In the genomic region with DNA sequence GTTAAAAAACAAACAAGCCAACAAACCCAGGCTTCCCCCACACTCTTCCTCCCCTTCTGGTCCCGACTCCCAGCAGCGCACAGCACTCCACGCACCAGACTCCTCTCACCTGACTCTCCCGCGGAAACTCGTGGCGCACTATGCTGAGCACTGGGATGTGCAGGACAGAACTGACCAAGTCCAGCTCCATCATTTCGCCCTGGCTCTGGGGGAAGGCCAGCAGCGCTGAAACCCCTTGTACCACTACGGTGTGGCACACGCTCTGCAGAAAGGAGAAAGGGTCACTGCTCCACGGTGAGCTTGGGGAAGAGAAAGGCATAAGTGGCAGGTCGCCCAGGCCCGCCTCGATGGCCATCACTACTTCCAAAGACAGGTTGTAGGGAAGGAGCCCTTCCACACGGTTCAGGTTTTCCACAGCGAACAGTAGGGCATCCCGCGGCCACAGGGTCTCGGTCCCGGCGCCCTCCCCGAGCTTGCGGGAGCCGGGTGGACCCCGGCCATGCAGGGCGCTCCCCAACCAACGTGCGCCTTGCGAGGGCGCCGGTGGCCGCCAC, we compare ENCODE assay signal across 8 mouse cellular contexts. TPM values are rescaled to one million over a fixed set of nuclear protein-coding genes. Genes with fewer than 3 reads are reported as not detected.
DNase-seq lines count a peak whose midpoint lies in the region; ATAC-seq lines count a peak whose summit lies in the region.

No protein-coding gene starts in this region.

- WGBS in kidney, embryonic 15.5 days = 2% methylated on average over 33 of the region's 33 CpGs
- WGBS in hindbrain, embryonic 15.5 days = 2% methylated on average over 33 of the region's 33 CpGs
- 3% methylated on average over 33 of the region's 33 CpGs for WGBS in midbrain, embryonic 16.5 days

- H3K9ac ChIP-seq in kidney, embryonic 15.5 days = no peak overlapping the region
- H3K9ac ChIP-seq in hindbrain, embryonic 15.5 days = peak overlapping the region; percentile 88
- peak overlapping the region; percentile 77 for H3K9ac ChIP-seq in midbrain, embryonic 16.5 days (ENCODE audit: low read depth, low read length)

- H3K4me3 ChIP-seq in kidney, embryonic 15.5 days (replicated peaks) = peak overlapping the region; percentile 54
- peak overlapping the region; percentile 78 for H3K4me3 ChIP-seq in hindbrain, embryonic 15.5 days
- peak overlapping the region; percentile 81 for H3K4me3 ChIP-seq in midbrain, embryonic 16.5 days (ENCODE audit: low read depth, low read length)

- H3K4me1 ChIP-seq in kidney, embryonic 15.5 days = peaks cover 16% of the 10 kb centered on the region
- H3K4me1 ChIP-seq in hindbrain, embryonic 15.5 days (replicated peaks) = peaks cover 16% of the 10 kb centered on the region
- H3K4me1 ChIP-seq in midbrain, embryonic 16.5 days (ENCODE audit: control insufficient read depth, insufficient read depth, low read length) = peaks cover 6% of the 10 kb centered on the region

- no peaks in the 10 kb centered on the region for H3K9me3 ChIP-seq in kidney, embryonic 15.5 days (replicated peaks)
- no peaks in the 10 kb centered on the region for H3K9me3 ChIP-seq in hindbrain, embryonic 15.5 days
- H3K9me3 ChIP-seq in midbrain, embryonic 16.5 days (replicated peaks; ENCODE audit: control insufficient read depth, low read length, poor library complexity, severe bottlenecking) = no peaks in the 10 kb centered on the region

- no peak overlapping the region for H3K27ac ChIP-seq in kidney, embryonic 15.5 days
- H3K27ac ChIP-seq in hindbrain, embryonic 15.5 days (replicated peaks) = peak overlapping the region; percentile 80
- peak overlapping the region; percentile 77; the same call in 1 of the 2 replicates for H3K27ac ChIP-seq in midbrain, embryonic 16.5 days (ENCODE audit: low read length)

- no peak for DNase-seq in kidney, adult 11 months
- DNase-seq in embryo, embryonic 9.5 days (ENCODE audit: extremely low spot score) = peak; percentile 21
- DNase-seq in adrenal gland, postnatal 25 days = no peak

- H3K4me2 ChIP-seq in kidney, embryonic 15.5 days = peak overlapping the region; percentile 95
- H3K4me2 ChIP-seq in hindbrain, embryonic 15.5 days = peak overlapping the region; percentile 98
- peak overlapping the region; percentile 70 for H3K4me2 ChIP-seq in midbrain, embryonic 16.5 days (ENCODE audit: low read length)

- H3K27me3 ChIP-seq in kidney, embryonic 15.5 days = peaks cover 58% of the 10 kb centered on the region
- 0 out of 2 replicates have a peak, but pooled peaks cover 2% of the 10 kb centered on the region for H3K27me3 ChIP-seq in hindbrain, embryonic 15.5 days
- peaks cover 3% of the 10 kb centered on the region for H3K27me3 ChIP-seq in midbrain, embryonic 16.5 days (ENCODE audit: control insufficient read depth, insufficient read depth, low read depth, low read length)

- peak; percentile 52; the same call in 1 of the 2 replicates for ATAC-seq in kidney, embryonic 15.5 days (replicated peaks; ENCODE audit: low FRiP score)
- ATAC-seq in hindbrain, embryonic 15.5 days (ENCODE audit: low FRiP score, low read depth) = peak; percentile 36
- ATAC-seq in midbrain, embryonic 16.5 days = peak; percentile 55
- ATAC-seq in erythroblast, adult 5-6 weeks (replicated peaks; ENCODE audit: low FRiP score, poor library complexity, severe bottlenecking) = no peak
- no peak for ATAC-seq in monocyte, adult 5-6 weeks (replicated peaks; ENCODE audit: insufficient number of reproducible peaks, low FRiP score, low TSS enrichment, poor library complexity, severe bottlenecking)

- no peaks in the 10 kb centered on the region for H3K36me3 ChIP-seq in kidney, embryonic 15.5 days
- no peaks in the 10 kb centered on the region for H3K36me3 ChIP-seq in hindbrain, embryonic 15.5 days
- H3K36me3 ChIP-seq in midbrain, embryonic 16.5 days (ENCODE audit: control insufficient read depth, insufficient read depth, low read length) = no peaks in the 10 kb centered on the region

RNA-seq across cellular contexts. Expression of gene Grin3a, which starts 1.2 kb away (rescaled TPM):
- polyA plus RNA-seq in kidney, embryonic 15.5 days (2015; fragmentation: Nextera tagmentation; extraction: Ambion mirVana) = 0.78 and 0.84 TPM in 2 replicates
- polyA plus RNA-seq in hindbrain, embryonic 15.5 days (2015; fragmentation: Nextera tagmentation; extraction: Ambion mirVana) = 27.3 and 28.6 TPM in 2 replicates
- polyA plus RNA-seq in midbrain, embryonic 16.5 days (2015; fragmentation: Nextera tagmentation; extraction: Ambion mirVana) = 25.4 and 30.0 TPM in 2 replicates
- not detected in 2 replicates for total RNA-seq in erythroblast, adult 5-6 weeks (2015; ENCODE audit: low replicate concordance)
- not detected in 2 replicates for total RNA-seq in erythroblast, adult 5-6 weeks (2017; ENCODE audit: low replicate concordance)
- total RNA-seq in adrenal gland, postnatal 25 days (2021) = 0.19 and 0.36 TPM in 2 replicates
- 0.10 TPM in 1 of 3 replicates, not detected in the others for total RNA-seq in monocyte, adult 5-6 weeks (2017)

Comparison
In these comparisons a context has a peak if more than half of its experiments do, and no peak if none do; other contexts are left out.
1. ATAC-seq: peak in kidney, embryonic 15.5 days (single experiment), hindbrain, embryonic 15.5 days (single experiment) and midbrain, embryonic 16.5 days (single experiment); none in erythroblast, adult 5-6 weeks (single experiment) and monocyte, adult 5-6 weeks (single experiment).
2. Peak in every context shown above with its lines, with median percentiles within 50 percentile points of each other: H3K4me2 ChIP-seq and H3K4me3 ChIP-seq.